Mouse (Mus musculus): ENCODE results near the gene Ube4b. TPM values are rescaled to one million over a fixed set of nuclear protein-coding genes. Genes with fewer than 3 reads are reported as not detected.
A peak's percentile ranks its signal among the peaks of the same experiment; 100 is the strongest.
"Not testable (repeated sequence)": the region's sequence is repeated elsewhere in the genome, so short reads cannot be mapped to it uniquely, and the experiment has no call there.

Ube4b gene
- polyA plus RNA-seq, 1 experiment from 2014 or later: 40.0 TPM

DNA sequence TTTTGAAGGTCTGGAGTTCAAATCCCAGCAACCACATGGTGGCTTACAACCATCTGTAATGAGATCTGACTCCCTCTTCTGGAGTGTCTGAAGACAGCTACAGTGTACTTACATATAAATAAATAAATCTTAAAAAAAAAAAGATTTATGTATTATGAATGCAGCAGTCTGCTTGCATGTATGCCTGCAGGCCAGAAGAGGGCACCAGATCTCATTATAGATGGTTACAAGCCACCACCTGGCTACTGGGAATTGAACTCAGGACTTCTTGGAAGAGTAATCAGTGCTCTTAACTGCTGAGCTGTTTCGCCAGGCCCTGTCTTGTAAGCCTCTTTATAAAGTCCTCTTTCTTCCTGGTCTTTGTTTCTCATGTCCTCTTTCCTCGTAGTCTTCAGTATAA lies 33.9 kb upstream of the Ube4b start:
- not testable (repeated sequence) for H3K9ac ChIP-seq; H3K4me2 ChIP-seq; H3K4me1 ChIP-seq (ENCODE audit: insufficient read depth); DNase-seq; H3K27ac ChIP-seq (ENCODE audit: low read depth); H3K36me3 ChIP-seq (ENCODE audit: insufficient read depth); H3K4me3 ChIP-seq (ENCODE audit: low read depth, low read length); ATAC-seq (ENCODE audit: insufficient read depth); H3K27me3 ChIP-seq (ENCODE audit: insufficient read depth, low read length); H3K9me3 ChIP-seq (ENCODE audit: low read depth, low read length)
- 90% methylated on average over 2 of the region's 2 CpGs for WGBS
- peak; percentile 30; the same call in 1 of the 2 replicates for TF ChIP-seq CTCF (IDR thresholded peaks at IDR 0.05; ENCODE audit: low read depth)

DNA sequence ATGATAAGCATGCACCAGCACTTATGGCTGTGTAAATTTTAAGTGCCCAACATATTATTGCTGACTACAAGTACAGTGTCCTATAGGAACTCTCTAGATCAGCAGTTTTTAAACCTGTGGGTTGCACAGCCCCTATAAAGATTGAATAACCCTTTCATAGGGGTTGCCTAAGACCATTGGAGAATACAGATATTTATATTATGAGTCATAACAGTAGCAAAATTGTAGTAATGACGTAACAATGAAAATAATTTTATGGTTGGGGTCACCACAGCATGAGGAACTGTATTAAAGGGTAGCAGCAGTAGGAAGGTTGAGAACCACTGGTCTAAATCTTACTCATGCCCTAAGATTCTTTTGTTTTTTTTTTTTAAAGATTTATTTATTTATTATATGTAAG lies 32.9 kb upstream of the Ube4b start:
- 76% methylated on average over 1 of the region's 1 CpGs for whole genome bisulfite sequencing
- ATAC-seq (ENCODE audit: insufficient read depth) (no peak), DNase-seq (no peak)
- TF ChIP-seq CTCF (IDR thresholded peaks at IDR 0.05; ENCODE audit: low read depth): no peak
- Histone ChIP-seq H3K27me3 (ENCODE audit: insufficient read depth, low read length) (no peaks in the 10 kb centered on the region), H3K4me1 (ENCODE audit: insufficient read depth) (no peaks in the 10 kb centered on the region), H3K9ac (no peak overlapping the region), H3K27ac (ENCODE audit: low read depth) (no peak overlapping the region), H3K4me3 (ENCODE audit: low read depth, low read length) (no peak overlapping the region), H3K9me3 (ENCODE audit: low read depth, low read length) (no peaks in the 10 kb centered on the region), H3K36me3 (ENCODE audit: insufficient read depth) (no peaks in the 10 kb centered on the region), H3K4me2 (no peak overlapping the region)

GRCm38 (mm10) chr4:149458526-149458925 lies 32.0 kb upstream of the Ube4b start:
- Histone ChIP-seq H3K27ac (ENCODE audit: low read depth) (no peak overlapping the region), H3K4me3 (ENCODE audit: low read depth, low read length) (no peak overlapping the region), H3K9me3 (ENCODE audit: low read depth, low read length) (no peaks in the 10 kb centered on the region), H3K4me2 (no peak overlapping the region), H3K9ac (no peak overlapping the region), H3K4me1 (ENCODE audit: insufficient read depth) (no peaks in the 10 kb centered on the region), H3K36me3 (ENCODE audit: insufficient read depth) (no peaks in the 10 kb centered on the region), H3K27me3 (ENCODE audit: insufficient read depth, low read length) (no peaks in the 10 kb centered on the region)
- no peak for DNase-seq
- no peak for ATAC-seq (ENCODE audit: insufficient read depth)
- TF ChIP-seq CTCF (IDR thresholded peaks at IDR 0.05; ENCODE audit: low read depth): no peak
- WGBS: 67% methylated on average over 5 of the region's 5 CpGs

DNA sequence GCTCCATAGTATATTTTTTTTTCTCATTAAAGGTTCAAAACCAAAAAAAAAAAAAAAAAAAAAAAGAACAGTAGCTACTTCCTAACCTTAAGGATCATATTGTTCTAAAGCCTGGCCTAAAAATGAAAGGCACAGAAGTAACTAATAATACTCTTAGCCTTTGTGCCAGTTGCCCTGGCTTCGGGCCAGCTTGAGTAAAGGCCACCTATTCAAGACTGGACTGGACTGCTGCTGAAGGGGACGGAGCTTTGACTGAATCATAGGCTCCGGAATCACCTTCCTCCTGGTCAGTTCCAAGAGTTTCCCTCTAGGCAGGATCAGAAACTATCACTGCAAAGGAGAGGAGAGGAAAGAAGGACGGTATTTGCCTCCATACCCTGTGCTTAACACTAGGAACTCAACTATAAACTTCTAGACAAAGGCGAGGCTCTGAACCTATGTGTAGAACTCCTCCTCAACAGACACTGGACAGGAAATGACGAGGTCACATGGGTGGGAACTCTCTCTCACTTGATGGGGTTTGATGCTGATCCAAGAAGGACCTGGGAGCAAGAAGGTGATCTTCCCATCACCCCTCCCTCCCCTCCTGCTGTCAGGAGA lies 31.4 kb upstream of the Ube4b start:
- no peak for ATAC-seq (ENCODE audit: insufficient read depth)
- Histone ChIP-seq H3K27ac (ENCODE audit: low read depth) (no peak overlapping the region), H3K9me3 (ENCODE audit: low read depth, low read length) (no peaks in the 10 kb centered on the region), H3K4me3 (ENCODE audit: low read depth, low read length) (no peak overlapping the region), H3K4me2 (no peak overlapping the region), H3K9ac (no peak overlapping the region), H3K36me3 (ENCODE audit: insufficient read depth) (no peaks in the 10 kb centered on the region), H3K27me3 (ENCODE audit: insufficient read depth, low read length) (no peaks in the 10 kb centered on the region), H3K4me1 (ENCODE audit: insufficient read depth) (no peaks in the 10 kb centered on the region)
- 66% methylated on average over 6 of the region's 6 CpGs for whole genome bisulfite sequencing
- peak; percentile 27 for DNase-seq
- TF ChIP-seq CTCF (IDR thresholded peaks at IDR 0.05; ENCODE audit: low read depth): no peak

GRCm38 (mm10) chr4:149457163-149457562 lies 30.6 kb upstream of the Ube4b start:
- WGBS: 73% methylated on average over 27 of the region's 27 CpGs

DNA sequence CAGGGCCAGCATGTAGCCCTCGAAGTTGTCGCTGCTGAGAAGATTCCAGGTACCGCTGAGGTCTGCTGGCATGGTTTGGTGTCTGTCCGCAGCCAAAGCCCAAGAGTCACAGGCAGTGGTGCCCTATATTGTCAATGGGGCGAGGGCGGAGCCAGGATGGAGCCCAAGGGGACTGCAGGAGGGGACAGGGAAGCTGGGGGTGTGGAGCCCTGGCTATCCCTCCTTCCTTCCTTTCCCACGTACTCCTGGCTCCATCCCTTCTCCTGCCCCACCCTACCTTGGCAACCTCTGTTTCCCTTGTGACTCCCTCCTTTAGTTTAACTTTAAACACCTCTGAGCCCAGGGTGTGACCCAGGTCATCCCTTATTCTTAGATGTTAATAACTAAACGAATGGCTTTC lies 28.3 kb upstream of the Ube4b start, which contains the start of gene Rbp7:
Gene Rbp7, minus strand, starts transcription at position 100 of the 400 bp plus-strand sequence.
- no peaks in the 10 kb centered on the region for H3K36me3 ChIP-seq (ENCODE audit: insufficient read depth)
- H3K4me3 ChIP-seq (ENCODE audit: low read depth, low read length): no peak within 1 kb of the TSS
- no peaks in the 10 kb centered on the region for H3K4me1 ChIP-seq (ENCODE audit: insufficient read depth)
- DNase-seq (no peak), ATAC-seq (ENCODE audit: insufficient read depth) (no peak)
- H3K27me3 ChIP-seq (ENCODE audit: insufficient read depth, low read length): no peaks in the 10 kb centered on the region
- no peaks in the 10 kb centered on the region for H3K9me3 ChIP-seq (ENCODE audit: low read depth, low read length)
- H3K9ac ChIP-seq: no peak within 1 kb of the TSS
- no peak within 1 kb of the TSS for H3K27ac ChIP-seq (ENCODE audit: low read depth)
- no peak for TF ChIP-seq CTCF (IDR thresholded peaks at IDR 0.05; ENCODE audit: low read depth)
- no peak within 1 kb of the TSS for H3K4me2 ChIP-seq
- 50% methylated on average over 8 of the region's 8 CpGs for WGBS

More at GRCm38 (mm10) chr4:149457163-149457562, 30.6 kb upstream of the Ube4b start:
- H3K9ac ChIP-seq; H3K4me3 ChIP-seq (ENCODE audit: low read depth, low read length); H3K27ac ChIP-seq (ENCODE audit: low read depth); H3K4me1 ChIP-seq (ENCODE audit: insufficient read depth); DNase-seq; H3K9me3 ChIP-seq (ENCODE audit: low read depth, low read length); H3K4me2 ChIP-seq; H3K27me3 ChIP-seq (ENCODE audit: insufficient read depth, low read length); H3K36me3 ChIP-seq (ENCODE audit: insufficient read depth); ATAC-seq (ENCODE audit: insufficient read depth): not testable (repeated sequence)

DNA sequence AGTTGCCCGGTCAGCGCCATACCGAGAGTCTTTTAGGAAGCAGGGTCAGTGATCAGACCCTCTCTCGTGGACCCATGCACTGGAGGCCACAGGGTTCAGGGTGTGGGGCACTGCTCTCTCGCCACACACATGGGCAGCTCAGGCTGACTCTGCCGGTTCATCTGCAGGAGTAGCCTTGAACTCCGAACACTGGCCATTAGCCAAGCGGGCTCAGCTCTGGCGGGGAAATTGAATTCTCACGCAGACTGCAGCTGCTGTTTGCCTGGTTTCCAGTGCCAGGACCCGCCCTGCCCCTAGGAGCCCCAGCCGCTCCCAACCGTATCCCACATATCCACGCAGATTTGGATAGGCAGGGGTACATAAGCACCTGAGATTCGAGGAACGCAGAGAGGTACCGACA lies 27.7 kb upstream of the Ube4b start:
- ATAC-seq (ENCODE audit: insufficient read depth) (no peak), DNase-seq (no peak)
- TF ChIP-seq CTCF (IDR thresholded peaks at IDR 0.05; ENCODE audit: low read depth): no peak
- H3K4me2 ChIP-seq: no peak overlapping the region
- no peak overlapping the region for H3K4me3 ChIP-seq (ENCODE audit: low read depth, low read length)
- 73% methylated on average over 17 of the region's 17 CpGs for WGBS
- H3K27me3 ChIP-seq (ENCODE audit: insufficient read depth, low read length): no peaks in the 10 kb centered on the region
- no peak overlapping the region for H3K9ac ChIP-seq
- H3K27ac ChIP-seq (ENCODE audit: low read depth): no peak overlapping the region
- H3K9me3 ChIP-seq (ENCODE audit: low read depth, low read length): no peaks in the 10 kb centered on the region
- no peaks in the 10 kb centered on the region for H3K36me3 ChIP-seq (ENCODE audit: insufficient read depth)
- H3K4me1 ChIP-seq (ENCODE audit: insufficient read depth): no peaks in the 10 kb centered on the region

Measured in lung, embryonic 14.5 days (tissue).